Mouse (Mus musculus): ENCODE measurements around the gene Gm19426.

GRCm38 (mm10) chr2:84772454-84772853 is 29.0 kb upstream of the Gm19426 start:
- TF ChIP-seq CTCF (IDR thresholded peaks at IDR 0.05; ENCODE audit: insufficient read depth, low read depth, low read length) = no peak
- no peak for TF ChIP-seq POLR2A (IDR thresholded peaks at IDR 0.05; ENCODE audit: insufficient read depth, low read depth, low read length)
